Mouse (Mus musculus) stomach, postnatal 0 days (tissue): ENCODE data around the gene Zmym1. TPM values are rescaled to one million over a fixed set of nuclear protein-coding genes. Genes with fewer than 3 reads are reported as not detected.

Experiments used
- ATAC-seq: fragments of 200-750 bp; cut with Nextera tagmentation; 2 replicates; pipeline ENCODE4 v1.8.0; 2017; ENCODE audit not compliant: low FRiP score, low TSS enrichment
- DNase-seq: peaks from one replicate; pipeline ENCODE4 v3.0.0-alpha.2; 2016; ENCODE audit warnings: low spot score
- H3K27ac ChIP-seq: fragments of 300-500 bp; sonication (generic); replicated peaks from 2 replicates; pipeline ENCODE4 v1.5.1; 2014; ENCODE audit warnings: mild to moderate bottlenecking, control low read depth
- H3K27me3 ChIP-seq: fragments of 300-500 bp; sonication (generic); 2 replicates; pipeline ENCODE4 v1.6.1; 2014; ENCODE audit warnings: low read length; ENCODE audit not compliant: control insufficient read depth, insufficient read depth
- H3K36me3 ChIP-seq: fragments of 300-500 bp; sonication (generic); 2 replicates; pipeline ENCODE4 v1.6.1; 2014; ENCODE audit warnings: low read length, mixed read lengths; ENCODE audit not compliant: control insufficient read depth, insufficient read depth
- H3K4me1 ChIP-seq: fragments of 300-500 bp; sonication (generic); replicated peaks from 2 replicates; pipeline ENCODE4 v1.6.1; 2014; ENCODE audit warnings: antibody characterized with exemption; ENCODE audit not compliant: control insufficient read depth, insufficient read depth
- H3K4me2 ChIP-seq: fragments of 300-500 bp; sonication (generic); replicated peaks from 2 replicates; pipeline ENCODE4 v1.6.1; 2014; ENCODE audit warnings: low read depth, mild to moderate bottlenecking, control low read depth, moderate library complexity
- H3K4me3 ChIP-seq: fragments of 300-500 bp; sonication (generic); 2 replicates; pipeline ENCODE4 v1.5.1; 2014; ENCODE audit warnings: low read depth, low read length, control low read depth
- H3K9ac ChIP-seq: fragments of 300-500 bp; sonication (generic); 2 replicates; pipeline ENCODE4 v1.6.1; 2014; ENCODE audit warnings: mild to moderate bottlenecking, low read length, control low read depth, mixed read lengths
- H3K9me3 ChIP-seq: fragments of 300-500 bp; sonication (generic); 2 replicates; pipeline ENCODE4 v1.6.1; 2016; ENCODE audit warnings: low read length; ENCODE audit not compliant: control insufficient read depth
- CTCF ChIP-seq: IDR thresholded peaks from 2 replicates; pipeline ENCODE4 v1.5.1; 2016; ENCODE audit warnings: antibody characterized with exemption, low read depth, mild to moderate bottlenecking, moderate library complexity
- EP300 ChIP-seq: optimal IDR thresholded peaks from 2 replicates; pipeline ENCODE3; 2016; ENCODE audit warnings: antibody characterized with exemption
- WGBS: fragments of 180-500 bp; shearing (Covaris S2); extraction: QIAGEN DNeasy Blood & Tissue Kit; methylation state at CpG from one replicate; pipeline ENCODE4 v1.1.7; 2014; 5-methylcytosine and 5-hydroxymethylcytosine counted together
- polyA plus RNA-seq: library from polyadenylated mRNA; unstranded; fragments of >200 nt; fragmentation: Nextera tagmentation; extraction: Ambion mirVana; gene quantifications from 2 replicates; pipeline ENCODE4 v1.2.1, GENCODE M21; 2015

The Zmym1 gene
- polyA plus RNA-seq, 1 experiment from 2014 or later: 5.3 TPM

DNA sequence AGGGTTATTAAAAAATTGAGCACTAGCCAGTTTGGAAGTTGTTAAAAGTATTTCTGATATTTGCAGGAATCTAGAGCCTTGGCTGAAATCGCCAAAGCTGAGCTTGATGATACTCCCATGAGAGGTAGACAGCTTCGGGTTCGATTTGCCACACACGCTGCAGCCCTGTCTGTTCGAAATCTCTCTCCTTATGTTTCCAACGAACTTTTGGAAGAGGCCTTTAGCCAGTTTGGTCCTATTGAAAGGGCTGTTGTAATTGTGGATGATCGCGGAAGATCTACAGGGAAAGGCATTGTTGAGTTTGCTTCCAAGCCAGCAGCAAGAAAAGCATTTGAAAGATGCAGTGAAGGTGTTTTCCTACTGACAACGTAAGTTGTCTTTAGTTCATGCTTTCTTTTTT lies 37.8 kb downstream of the Zmym1 start:
- WGBS: under 1% methylated on average over 9 of the region's 9 CpGs
- no peaks in the 10 kb centered on the region for H3K27me3 ChIP-seq
- peak overlapping the region; percentile 100 for H3K4me3 ChIP-seq
- ATAC-seq (no peak), DNase-seq (no peak)
- H3K4me1 ChIP-seq: peaks cover 3% of the 10 kb centered on the region; the same call in 1 of the 2 replicates
- H3K36me3 ChIP-seq: peaks cover 14% of the 10 kb centered on the region; the same call in 1 of the 2 replicates
- no peaks in the 10 kb centered on the region for H3K9me3 ChIP-seq
- TF ChIP-seq CTCF (no peak), EP300 (no peak)
- peak overlapping the region; percentile 86 for H3K4me2 ChIP-seq
- H3K27ac ChIP-seq: no peak overlapping the region
- peak overlapping the region; percentile 100 for H3K9ac ChIP-seq

DNA sequence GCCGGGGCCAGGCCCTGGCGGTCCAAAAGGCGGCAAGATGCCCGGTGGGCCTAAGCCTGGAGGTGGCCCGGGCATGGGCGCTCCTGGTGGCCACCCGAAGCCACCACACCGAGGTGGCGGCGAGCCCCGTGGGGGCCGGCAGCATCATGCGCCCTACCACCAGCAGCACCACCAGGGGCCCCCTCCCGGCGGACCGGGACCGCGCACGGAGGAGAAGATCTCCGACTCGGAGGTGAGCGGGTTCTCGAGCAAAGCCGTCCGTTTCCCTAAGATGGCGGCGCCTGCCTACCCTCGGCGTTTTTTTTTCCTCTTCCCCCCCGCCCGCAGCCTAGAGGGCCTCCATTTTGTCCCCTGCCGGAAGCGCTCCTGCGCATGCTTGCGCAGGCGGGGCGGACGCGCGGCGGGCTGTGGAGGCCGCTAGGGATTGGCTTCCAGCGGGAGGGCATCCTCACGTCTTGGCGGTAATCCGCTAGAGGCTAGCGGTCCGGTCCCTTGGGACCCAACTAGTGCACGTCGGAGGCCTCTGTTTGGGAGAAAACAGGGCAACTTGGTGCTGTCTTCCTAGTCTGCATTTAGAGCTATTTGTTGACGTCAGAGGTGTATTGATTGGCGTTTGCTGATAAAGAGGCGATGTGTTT lies 38.8 kb downstream of the Zmym1 start:
- TF ChIP-seq EP300 (no peak), CTCF (peak; percentile 61)
- ATAC-seq (peak; percentile 86), DNase-seq (peak; percentile 93)
- H3K9me3 ChIP-seq: no peaks in the 10 kb centered on the region
- peak overlapping the region; percentile 100 for H3K9ac ChIP-seq
- H3K4me3 ChIP-seq: peak overlapping the region; percentile 100
- WGBS: under 1% methylated on average over 48 of the region's 53 CpGs
- peak overlapping the region; percentile 86 for H3K4me2 ChIP-seq
- peaks cover 10% of the 10 kb centered on the region; the same call in 1 of the 2 replicates for H3K36me3 ChIP-seq
- peaks cover 3% of the 10 kb centered on the region; the same call in 1 of the 2 replicates for H3K4me1 ChIP-seq
- no peaks in the 10 kb centered on the region for H3K27me3 ChIP-seq
- H3K27ac ChIP-seq: peak overlapping the region; percentile 99

DNA sequence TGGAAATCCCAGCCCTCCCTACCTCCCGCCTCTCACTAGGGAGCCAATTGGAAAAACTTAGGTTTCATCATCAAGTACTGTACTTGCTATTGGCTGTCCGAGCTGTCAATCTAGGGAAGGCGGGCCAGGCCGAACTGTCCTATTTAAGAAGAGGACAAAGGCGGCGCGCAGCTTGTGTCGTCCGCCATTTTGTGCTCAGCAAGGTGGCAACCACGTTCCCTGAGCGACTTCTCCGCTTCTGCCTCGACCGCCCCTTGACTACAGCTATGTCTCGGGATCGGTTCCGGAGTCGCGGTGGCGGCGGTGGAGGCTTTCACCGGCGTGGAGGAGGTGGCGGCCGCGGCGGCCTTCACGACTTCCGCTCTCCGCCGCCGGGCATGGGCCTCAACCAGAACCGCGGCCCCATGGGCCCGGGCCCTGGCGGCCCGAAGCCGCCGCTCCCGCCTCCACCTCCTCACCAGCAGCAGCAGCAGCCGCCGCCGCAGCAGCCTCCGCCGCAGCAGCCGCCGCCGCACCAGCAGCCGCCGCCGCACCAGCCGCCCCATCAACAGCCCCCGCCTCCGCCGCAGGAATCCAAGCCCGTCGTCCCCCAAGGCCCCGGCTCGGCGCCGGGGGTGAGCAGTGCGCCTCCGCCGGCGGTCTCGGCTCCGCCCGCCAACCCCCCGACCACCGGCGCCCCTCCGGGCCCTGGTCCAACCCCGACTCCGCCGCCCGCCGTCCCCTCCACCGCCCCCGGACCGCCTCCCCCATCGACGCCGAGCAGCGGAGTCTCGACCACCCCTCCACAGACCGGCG lies 39.6 kb downstream of the Zmym1 start, which contains the start of gene Sfpq:
Gene Sfpq (plus strand): TSS at position 174 of the 795 bp plus-strand sequence.
- peak within 1 kb of the TSS; percentile 100 for H3K9ac ChIP-seq
- under 1% methylated on average over 64 of the region's 87 CpGs for WGBS
- H3K4me3 ChIP-seq: peak within 1 kb of the TSS; percentile 100
- H3K27me3 ChIP-seq: no peaks in the 10 kb centered on the region
- peaks cover 5% of the 10 kb centered on the region; the same call in 1 of the 2 replicates for H3K36me3 ChIP-seq
- peaks cover 3% of the 10 kb centered on the region; the same call in 1 of the 2 replicates for H3K4me1 ChIP-seq
- ATAC-seq (peak; percentile 97), DNase-seq (peak; percentile 96)
- H3K27ac ChIP-seq: peak within 1 kb of the TSS; percentile 99
- TF ChIP-seq CTCF: no peak; the same call in 1 of the 2 replicates
- TF ChIP-seq EP300: no peak
- peak within 1 kb of the TSS; percentile 86 for H3K4me2 ChIP-seq
- H3K9me3 ChIP-seq: no peaks in the 10 kb centered on the region

- peaks cover 3% of the 10 kb centered on the region; the same call in 1 of the 2 replicates for H3K4me1 ChIP-seq
Observed at GRCm38 (mm10) chr4:127020411-127021150, 40.4 kb downstream of the Zmym1 start.

DNA sequence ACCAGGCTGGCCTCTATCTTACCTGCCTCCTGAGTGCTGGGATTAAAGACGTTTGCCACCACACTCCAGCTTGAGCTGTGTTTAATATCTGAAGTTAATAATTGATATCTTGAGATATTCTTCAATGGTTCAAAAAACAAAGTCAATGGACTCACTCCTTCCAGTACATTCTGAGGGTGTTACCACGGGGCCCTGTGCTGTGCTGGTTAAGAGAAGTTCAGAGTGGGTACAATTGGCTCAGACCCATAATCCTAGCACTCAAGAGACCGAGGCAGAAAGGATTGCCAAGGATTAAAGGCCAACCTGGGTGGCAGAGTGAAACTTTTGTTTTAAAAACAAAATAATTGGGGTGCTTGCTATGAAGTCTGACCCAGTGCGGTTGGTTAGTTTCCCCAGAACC lies 44.6 kb downstream of the Zmym1 start:
- DNase-seq (no peak), ATAC-seq (no peak)
- Histone ChIP-seq H3K27ac (no peak overlapping the region), H3K36me3 (no peaks in the 10 kb centered on the region), H3K27me3 (no peaks in the 10 kb centered on the region), H3K4me3 (no peak overlapping the region), H3K9me3 (no peaks in the 10 kb centered on the region), H3K4me1 (no peaks in the 10 kb centered on the region), H3K9ac (no peak overlapping the region), H3K4me2 (no peak overlapping the region)
- WGBS: 71% methylated on average over 4 of the region's 4 CpGs
- TF ChIP-seq EP300 (no peak), CTCF (no peak)

More at GRCm38 (mm10) chr4:127020411-127021150, 40.4 kb downstream of the Zmym1 start:
- peak overlapping the region; percentile 24 for H3K4me3 ChIP-seq
- TF ChIP-seq EP300 (no peak), CTCF (no peak)
- H3K9me3 ChIP-seq: no peaks in the 10 kb centered on the region
- peak overlapping the region; percentile 38 for H3K4me2 ChIP-seq
- H3K27me3 ChIP-seq: no peaks in the 10 kb centered on the region
- 0 out of 2 replicates have a peak, but pooled peaks cover 3% of the 10 kb centered on the region for H3K36me3 ChIP-seq
- DNase-seq (no peak), ATAC-seq (no peak)
- H3K9ac ChIP-seq: no peak overlapping the region
- no peak overlapping the region for H3K27ac ChIP-seq
- 11% methylated on average over 13 of the region's 13 CpGs for WGBS
